Mouse (Mus musculus): Measurements from ENCODE around the gene Zfp853. TPM values are rescaled to one million over a fixed set of nuclear protein-coding genes. Genes with fewer than 3 reads are reported as not detected.

Gene Zfp853
- total and polyA plus RNA-seq, 3 experiments = 0.21 TPM; not detected in 2

- no peak overlapping the region for H3K9ac ChIP-seq (ENCODE audit: insufficient read depth, low read depth)
- in situ Hi-C loops (cut with MboI; ENCODE audit: low pct_ligation_motif_present, low pct_unique_long_range_greater_than_20kb, low sequenced_read_pairs) = no loop called here
- dilution Hi-C loops (cut with MboI; ENCODE audit: extremely low pct_ligation_motif_present, extremely low pct_unique_long_range_greater_than_20kb, low sequenced_read_pairs) = no loop called here
- no peaks in the 10 kb centered on the region for H3K79me2 ChIP-seq (replicated peaks; ENCODE audit: control insufficient read depth, extremely low read depth, insufficient read depth, poor library complexity, severe bottlenecking)
- TF ChIP-seq SIN3A (IDR thresholded peaks at IDR 0.05; ENCODE audit: low read length) (no peak), MAZ (IDR thresholded peaks at IDR 0.05; ENCODE audit: low read depth, low read length) (no peak), MAFK (IDR thresholded peaks at IDR 0.05; ENCODE audit: insufficient replicate concordance, low read length) (no peak), POLR2A (IDR thresholded peaks at IDR 0.05; ENCODE audit: low read depth, low read length) (no peak), ZNF384 (IDR thresholded peaks at IDR 0.05; ENCODE audit: low read depth, low read length) (no peak), GABPA (IDR thresholded peaks at IDR 0.05; ENCODE audit: insufficient replicate concordance, low read depth, low read length) (no peak), ELF1 (IDR thresholded peaks at IDR 0.05; ENCODE audit: low read depth, low read length) (no peak), EP300 (IDR thresholded peaks at IDR 0.05; ENCODE audit: low read length) (no peak), UBTF (IDR thresholded peaks at IDR 0.05; ENCODE audit: low read depth, low read length) (no peak), TCF12 (IDR thresholded peaks at IDR 0.05; ENCODE audit: low read depth, low read length) (no peak), JUND (conservative IDR thresholded peaks at IDR 0.05; ENCODE audit: low read depth, low read length) (no peak), ETS1 (conservative IDR thresholded peaks at IDR 0.05; ENCODE audit: low read depth, low read length) (no peak), MEF2A (IDR thresholded peaks at IDR 0.05; ENCODE audit: borderline replicate concordance, low read depth, low read length) (no peak), RCOR1 (conservative IDR thresholded peaks at IDR 0.05; ENCODE audit: low read depth, low read length) (no peak), KAT2A (IDR thresholded peaks at IDR 0.05; ENCODE audit: insufficient replicate concordance, low read length) (no peak)
- peaks cover 16 to 21% of the 10 kb centered on the region in 2 experiments for H3K4me1 ChIP-seq (ENCODE audit: control insufficient read depth in 1 of 2, insufficient read depth in 2 of 2)
- no peak overlapping the region for H3K4me3 ChIP-seq (replicated peaks in 1 of 3; ENCODE audit: low read depth in 2 of 3, low read length in 2 of 3, poor library complexity in 1 of 3)
- no peak overlapping the region for H3K4me2 ChIP-seq (ENCODE audit: insufficient read depth, low read depth, poor library complexity, severe bottlenecking)
- no peaks in the 10 kb centered on the region for H3K9me3 ChIP-seq (replicated peaks; ENCODE audit: low read length)
- H3K27ac ChIP-seq (ENCODE audit: insufficient read depth, low read depth) = no peak overlapping the region
- no peaks in the 10 kb centered on the region for H3K27me3 ChIP-seq (replicated peaks)
- DNase-seq (ENCODE audit: extremely low read depth) = no peak
- peaks cover 0 to 12% of the 10 kb centered on the region in 2 experiments for H3K36me3 ChIP-seq (replicated peaks in 1 of 2; ENCODE audit: control insufficient read depth in 1 of 2, insufficient read depth in 1 of 2, low read length in 1 of 2)
Observed at GRCm38 (mm10) chr5:143271642-143272041, 21.8 kb downstream of the Zfp853 start.

GRCm38 (mm10) chr5:143270151-143270519, 23.3 kb downstream of the Zfp853 start:
- H3K4me2 ChIP-seq (ENCODE audit: insufficient read depth, low read depth, poor library complexity, severe bottlenecking) = peak overlapping the region; percentile 45
- peak overlapping the region; percentile 91 for H3K9ac ChIP-seq (ENCODE audit: insufficient read depth, low read depth)
- H3K36me3 ChIP-seq (replicated peaks in 1 of 2; ENCODE audit: control insufficient read depth in 1 of 2, insufficient read depth in 1 of 2, low read length in 1 of 2) = peaks cover 0 to 12% of the 10 kb centered on the region in 2 experiments
- no peaks in the 10 kb centered on the region for H3K27me3 ChIP-seq (replicated peaks)
- no peak for DNase-seq (ENCODE audit: extremely low read depth)
- peak overlapping the region; percentile 84 to 94 (median 88) for H3K4me3 ChIP-seq (replicated peaks in 1 of 3; ENCODE audit: low read depth in 2 of 3, low read length in 2 of 3, poor library complexity in 1 of 3)
- no peaks in the 10 kb centered on the region for H3K79me2 ChIP-seq (replicated peaks; ENCODE audit: control insufficient read depth, extremely low read depth, insufficient read depth, poor library complexity, severe bottlenecking)
- TF ChIP-seq SMC3 (IDR thresholded peaks at IDR 0.05; ENCODE audit: low read depth, low read length) = no peak
- TF ChIP-seq POLR2AphosphoS2 (IDR thresholded peaks at IDR 0.05; ENCODE audit: low read depth, low read length) = no peak
- peaks cover 16 to 21% of the 10 kb centered on the region in 2 experiments for H3K4me1 ChIP-seq (ENCODE audit: control insufficient read depth in 1 of 2, insufficient read depth in 2 of 2)
- H3K27ac ChIP-seq (ENCODE audit: insufficient read depth, low read depth) = no peak overlapping the region
- dilution Hi-C loops (cut with MboI; ENCODE audit: extremely low pct_ligation_motif_present, extremely low pct_unique_long_range_greater_than_20kb, low sequenced_read_pairs) (no loop called here), in situ Hi-C loops (cut with MboI; ENCODE audit: low pct_ligation_motif_present, low pct_unique_long_range_greater_than_20kb, low sequenced_read_pairs) (no loop called here)
- H3K9me3 ChIP-seq (replicated peaks; ENCODE audit: low read length) = no peaks in the 10 kb centered on the region

Data from CH12.LX (cell line).